Mouse (Mus musculus) bone marrow, adult 2 months (tissue): Measurements from ENCODE around the gene Speg.

Experiments
- CTCF ChIP-seq: fragments of 200-500 bp; IDR thresholded peaks from 2 replicates; pipeline ENCODE4 v1.5.1; 2011; ENCODE audit warnings: low read length, control low read depth; ENCODE audit not compliant: control insufficient read depth, insufficient read depth
- POLR2A ChIP-seq: fragments of 200-500 bp; IDR thresholded peaks from 2 replicates; pipeline ENCODE4 v1.6.1; 2011; ENCODE audit warnings: low read depth, mild to moderate bottlenecking, control low read depth, low read length, borderline replicate concordance; ENCODE audit not compliant: control insufficient read depth

DNA sequence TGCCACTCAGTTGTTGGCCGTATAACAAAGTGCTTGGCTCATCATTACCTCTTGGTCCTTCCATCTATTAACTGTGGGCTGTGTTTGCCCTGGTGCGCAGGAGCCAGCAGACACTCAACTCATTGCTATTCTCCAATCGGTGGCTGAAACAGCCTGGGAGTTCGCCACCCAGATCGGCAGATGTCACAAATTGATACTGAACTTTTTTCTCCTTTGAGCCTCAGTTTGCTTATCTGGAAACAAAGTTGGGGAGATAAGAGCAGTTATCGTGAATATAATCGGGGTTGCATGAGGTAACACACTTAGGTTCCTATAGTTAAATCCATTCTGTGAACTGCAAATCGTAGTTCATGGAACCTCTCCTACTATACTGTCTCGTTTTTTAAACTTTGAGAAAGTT, 38.0 kb upstream of the Speg start:
- TF ChIP-seq CTCF (no peak), POLR2A (no peak)
